Mouse (Mus musculus): Measurements from ENCODE around the gene Ankrd13a.

GRCm38 (mm10) chr5:114738707-114739241, 35.7 kb upstream of the Ankrd13a start:
- TF ChIP-seq CTCF (IDR thresholded peaks at IDR 0.05; ENCODE audit: insufficient read depth, low read length) (no peak), POLR2A (IDR thresholded peaks at IDR 0.05; ENCODE audit: borderline replicate concordance, extremely low read depth, low read depth, low read length) (peak; percentile 13; the same call in 1 of the 2 replicates)
